Comparison of ENCODE assay signal across 27 mouse cellular contexts in the genomic region with DNA sequence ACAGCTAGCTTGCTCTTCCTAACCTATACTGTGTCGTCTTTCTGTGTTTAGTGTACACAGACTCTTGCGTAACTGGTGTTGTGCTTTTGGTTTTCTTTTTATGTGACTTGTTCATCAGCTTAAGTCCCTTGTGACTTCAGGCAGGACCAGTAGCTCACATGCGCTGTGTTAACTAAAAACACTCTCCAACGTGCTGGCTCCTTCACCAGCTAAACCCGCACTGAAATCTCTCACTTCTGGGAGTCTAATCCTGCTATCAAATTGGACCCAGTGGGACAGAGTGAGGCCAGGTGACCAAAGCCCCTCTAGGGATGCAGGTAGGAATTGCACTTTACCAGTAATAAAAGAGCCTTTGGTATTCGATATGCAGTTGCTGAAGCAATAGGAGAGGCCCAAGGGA. TPM values are rescaled to one million over a fixed set of nuclear protein-coding genes. Genes with fewer than 3 reads are reported as not detected.
"Had no signal": no experiment of that assay in that cellular context is flagged by ENCODE, and none has a peak within 500 bp of the region (broad histone marks: within the 10 kb centered on the region; RNA-seq: fewer than 3 reads in every experiment).

No protein-coding gene starts in this region.

- ATAC-seq: hindbrain, postnatal 0 days; intestine, embryonic 16.5 days had no signal

- H3K4me1 ChIP-seq: liver, embryonic 13.5 days; liver, embryonic 15.5 days had no signal

- H3K27me3 ChIP-seq: heart, embryonic 13.5 days; hindbrain, embryonic 13.5 days; hindbrain, embryonic 15.5 days; kidney, embryonic 15.5 days; liver, embryonic 13.5 days; liver, embryonic 15.5 days had no signal

- DNase-seq: gastrocnemius, postnatal 14 days; heart, adult 18-20 months; heart, postnatal 14 days; heart, postnatal 36 days; kidney, adult 11 months; kidney, adult 2 months; kidney, adult 9 months; kidney, postnatal 14 days; kidney, postnatal 36 days; layer of hippocampus, adult 9-11 months; layer of hippocampus, postnatal 36 days; liver; liver, embryonic 13.5 days had no signal

- H3K27ac ChIP-seq: heart, embryonic 13.5 days; heart, embryonic 15.5 days; kidney, postnatal 0 days; left cerebral cortex, adult 2 months; liver, embryonic 13.5 days; liver, embryonic 15.5 days had no signal

- H3K4me3 ChIP-seq: heart, embryonic 13.5 days; heart, embryonic 15.5 days; hindbrain, embryonic 13.5 days; hindbrain, embryonic 15.5 days; kidney, embryonic 15.5 days; left cerebral cortex, adult 2 months; liver, embryonic 13.5 days; liver, embryonic 15.5 days had no signal

- H3K36me3 ChIP-seq: heart, embryonic 13.5 days; heart, embryonic 15.5 days; hindbrain, embryonic 13.5 days; hindbrain, embryonic 15.5 days; kidney, embryonic 15.5 days; liver, embryonic 13.5 days; liver, embryonic 15.5 days had no signal

- H3K4me2 ChIP-seq: heart, embryonic 11.5 days; heart, embryonic 13.5 days; heart, embryonic 15.5 days; hindbrain, embryonic 13.5 days; hindbrain, embryonic 15.5 days; kidney, embryonic 15.5 days; liver, embryonic 11.5 days; liver, embryonic 13.5 days; liver, embryonic 15.5 days had no signal

- H3K9ac ChIP-seq: heart, embryonic 13.5 days; heart, embryonic 15.5 days; hindbrain, embryonic 13.5 days; hindbrain, embryonic 15.5 days; kidney, embryonic 15.5 days; liver, embryonic 13.5 days; liver, embryonic 15.5 days had no signal

- H3K9me3 ChIP-seq: heart, embryonic 13.5 days; heart, embryonic 15.5 days; hindbrain, embryonic 13.5 days; hindbrain, embryonic 15.5 days; kidney, embryonic 15.5 days; liver, embryonic 13.5 days; liver, embryonic 15.5 days had no signal

RNA-seq across cellular contexts. Expression of a gene that starts 28.9 kb away (rescaled TPM):
- total RNA-seq: granulocyte monocyte progenitor cell, adult 5-6 weeks; hematopoietic stem cell, adult 5-6 weeks had no signal
